Mouse (Mus musculus) limb, embryonic 15.5 days (tissue): ENCODE data around the gene Gm2075. TPM values are rescaled to one million over a fixed set of nuclear protein-coding genes. Genes with fewer than 3 reads are reported as not detected.
"Not testable (repeated sequence)": the region's sequence is repeated elsewhere in the genome, so short reads cannot be mapped to it uniquely, and the experiment has no call there.

Experiments
- ATAC-seq: fragments of 200-750 bp; cut with Nextera tagmentation; 2 replicates; pipeline ENCODE4 v1.8.0; 2017; ENCODE audit warnings: low read depth, moderate TSS enrichment; ENCODE audit not compliant: insufficient number of reproducible peaks, low FRiP score, low TSS enrichment
- H3K27ac ChIP-seq: fragments of 300-500 bp; sonication (generic); 2 replicates; pipeline ENCODE4 v1.5.1; 2015; ENCODE audit warnings: moderate library complexity, mild to moderate bottlenecking, inconsistent platforms
- H3K27me3 ChIP-seq: fragments of 300-500 bp; sonication (generic); 2 replicates; pipeline ENCODE4 v1.6.1; 2015; ENCODE audit warnings: inconsistent platforms
- H3K36me3 ChIP-seq: fragments of 300-500 bp; sonication (generic); 2 replicates; pipeline ENCODE4 v1.6.1; 2015; ENCODE audit warnings: inconsistent platforms
- H3K4me1 ChIP-seq: fragments of 300-500 bp; sonication (generic); 2 replicates; pipeline ENCODE4 v1.6.1; 2015; ENCODE audit warnings: inconsistent platforms
- H3K4me2 ChIP-seq: fragments of 300-500 bp; sonication (generic); 2 replicates; pipeline ENCODE4 v1.6.1; 2015; ENCODE audit warnings: mild to moderate bottlenecking, inconsistent platforms
- H3K4me3 ChIP-seq: fragments of 300-500 bp; sonication (generic); 2 replicates; pipeline ENCODE4 v1.5.1; 2015; ENCODE audit warnings: mild to moderate bottlenecking, inconsistent platforms
- H3K9ac ChIP-seq: fragments of 300-500 bp; sonication (generic); 2 replicates; pipeline ENCODE4 v1.6.1; 2015; ENCODE audit warnings: inconsistent platforms
- H3K9me3 ChIP-seq: fragments of 300-500 bp; sonication (generic); 2 replicates; pipeline ENCODE4 v1.6.1; 2016; ENCODE audit warnings: inconsistent platforms
- WGBS: fragments of 180-500 bp; shearing (Covaris S2); methylation state at CpG from one replicate; pipeline ENCODE4 v1.1.7; 2015; 5-methylcytosine and 5-hydroxymethylcytosine counted together
- polyA plus RNA-seq: library from polyadenylated mRNA; unstranded; fragments of >200 nt; fragmentation: Nextera tagmentation; extraction: Ambion mirVana; gene quantifications from 2 replicates; pipeline ENCODE4 v1.2.1, GENCODE M21; 2015

The Gm2075 gene
- polyA plus RNA-seq = not detected in 2 replicates

DNA sequence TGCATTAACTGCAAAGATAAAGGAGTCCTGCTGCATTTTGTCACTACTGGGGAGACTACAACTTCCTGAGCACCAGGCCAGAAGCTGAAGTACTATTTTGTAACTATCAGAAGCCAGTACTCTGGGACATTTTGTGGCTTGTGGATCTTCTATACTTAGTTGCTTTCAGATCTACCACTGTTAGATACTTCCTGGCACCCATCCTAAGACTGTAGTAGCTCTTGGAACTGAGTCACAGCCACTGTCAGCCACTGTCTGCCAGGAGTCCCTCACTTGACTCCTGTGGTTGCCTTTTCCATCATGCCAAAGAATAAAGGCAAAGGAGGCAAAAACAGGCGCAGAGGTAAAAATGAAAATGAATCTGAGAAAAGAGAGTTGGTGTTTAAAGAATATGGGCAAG is at the start of gene Gm2075:
TSS of gene Gm2075 (plus strand) at position 301 of the 400 bp plus-strand sequence.
- H3K36me3 ChIP-seq, ATAC-seq, H3K27ac ChIP-seq, H3K9ac ChIP-seq, H3K4me3 ChIP-seq, H3K4me1 ChIP-seq, H3K4me2 ChIP-seq, H3K27me3 ChIP-seq, H3K9me3 ChIP-seq: not testable (repeated sequence)
- WGBS = 83% methylated on average over 1 of the region's 1 CpGs

DNA sequence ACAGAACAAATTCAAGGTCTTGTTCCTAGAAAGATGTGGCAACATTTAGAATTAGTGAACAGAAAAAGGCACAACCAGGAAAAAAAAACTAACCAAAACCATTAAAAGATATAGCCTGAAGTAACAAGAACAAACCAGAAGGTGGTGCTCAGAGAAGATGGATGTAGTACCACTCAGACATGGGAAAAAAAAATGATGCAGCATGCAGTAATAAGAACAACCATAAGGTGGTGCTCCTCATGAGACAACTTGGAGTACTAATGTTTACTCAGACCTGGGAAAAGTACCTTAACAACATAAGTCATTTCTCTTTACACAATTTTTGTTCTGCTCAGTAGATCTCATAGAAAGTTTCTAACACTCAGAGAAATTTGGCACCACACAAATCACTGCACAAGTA is 27.6 kb upstream of the Gm2075 start:
- H3K4me1 ChIP-seq, H3K9me3 ChIP-seq, H3K9ac ChIP-seq, H3K36me3 ChIP-seq, H3K27me3 ChIP-seq, H3K27ac ChIP-seq, H3K4me2 ChIP-seq, H3K4me3 ChIP-seq, ATAC-seq: not testable (repeated sequence)

DNA sequence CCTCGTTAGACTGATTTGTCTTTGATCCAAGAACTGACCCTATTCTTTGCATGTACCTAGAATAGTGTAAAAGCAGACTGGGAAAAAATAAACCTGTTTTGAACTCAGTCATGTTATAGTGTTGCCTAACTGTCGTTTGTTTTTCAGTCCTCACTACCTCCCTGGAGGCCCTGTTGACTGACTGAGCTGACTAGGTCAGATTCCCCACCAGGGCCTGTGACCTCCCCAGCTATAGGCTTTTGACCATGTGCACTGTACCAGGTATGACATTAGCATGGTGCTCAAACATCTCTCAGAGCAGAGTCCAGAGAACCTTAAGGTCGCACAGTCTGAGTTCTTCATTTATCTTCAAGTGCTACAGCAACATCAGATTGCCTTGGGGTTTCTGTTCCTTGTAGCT is 7.5 kb upstream of the Gm2075 start:
- H3K9me3 ChIP-seq, H3K4me1 ChIP-seq, ATAC-seq, H3K36me3 ChIP-seq, H3K4me2 ChIP-seq, H3K27me3 ChIP-seq, H3K27ac ChIP-seq, H3K4me3 ChIP-seq, H3K9ac ChIP-seq: not testable (repeated sequence)
- WGBS = 69% methylated on average over 3 of the region's 3 CpGs

DNA sequence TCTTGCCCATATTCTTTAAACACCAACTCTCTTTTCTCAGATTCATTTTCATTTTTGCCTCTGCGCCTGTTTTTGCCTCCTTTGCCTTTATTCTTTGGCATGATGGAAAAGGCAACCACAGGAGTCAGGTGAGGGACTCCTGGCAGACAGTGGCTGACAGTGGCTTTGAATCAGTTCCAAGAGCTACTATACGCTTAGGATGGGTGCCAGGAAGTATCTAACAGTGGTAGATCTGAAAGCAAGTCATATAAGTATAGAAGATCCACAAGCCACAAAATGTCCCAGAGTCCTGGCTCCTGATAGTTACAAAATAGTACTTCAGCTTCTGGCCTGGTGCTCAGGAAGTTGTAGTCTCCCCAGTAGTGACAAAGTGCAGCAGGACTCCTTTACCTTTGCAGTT is 7.0 kb downstream of the Gm2075 start, which contains the start of gene Gm6803:
TSS of gene Gm6803 (minus strand) at position 101 of the 400 bp plus-strand sequence.
- H3K9ac ChIP-seq, ATAC-seq, H3K27me3 ChIP-seq, H3K4me3 ChIP-seq, H3K4me1 ChIP-seq, H3K36me3 ChIP-seq, H3K27ac ChIP-seq, H3K9me3 ChIP-seq, H3K4me2 ChIP-seq: not testable (repeated sequence)
- 82% methylated on average over 2 of the region's 2 CpGs for WGBS

DNA sequence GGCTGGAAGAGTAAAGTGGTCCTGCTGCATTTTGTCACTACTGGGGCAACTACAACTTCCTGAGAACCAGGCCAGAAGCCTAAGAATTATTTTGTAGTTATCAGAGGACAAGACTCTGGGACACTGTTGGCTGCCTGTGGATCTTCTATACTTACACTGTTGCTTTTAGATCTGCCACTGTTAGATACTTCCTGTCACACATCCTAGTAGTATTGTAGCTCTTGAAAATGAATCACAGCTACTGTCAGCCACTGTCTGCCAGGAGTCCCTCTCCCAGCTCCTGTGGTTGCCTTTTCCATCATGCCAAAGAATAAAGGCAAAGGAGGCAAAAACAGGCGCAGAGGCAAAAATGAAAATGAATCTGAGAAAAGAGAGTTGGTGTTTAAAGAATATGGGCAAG is 15.1 kb downstream of the Gm2075 start, which contains the start of gene Gm2056:
TSS of gene Gm2056 (plus strand) at position 301 of the 400 bp plus-strand sequence.
- H3K4me3 ChIP-seq, H3K4me2 ChIP-seq, H3K9ac ChIP-seq, H3K4me1 ChIP-seq, H3K27me3 ChIP-seq, ATAC-seq, H3K27ac ChIP-seq, H3K9me3 ChIP-seq, H3K36me3 ChIP-seq: not testable (repeated sequence)
- 73% methylated on average over 1 of the region's 1 CpGs for WGBS

DNA sequence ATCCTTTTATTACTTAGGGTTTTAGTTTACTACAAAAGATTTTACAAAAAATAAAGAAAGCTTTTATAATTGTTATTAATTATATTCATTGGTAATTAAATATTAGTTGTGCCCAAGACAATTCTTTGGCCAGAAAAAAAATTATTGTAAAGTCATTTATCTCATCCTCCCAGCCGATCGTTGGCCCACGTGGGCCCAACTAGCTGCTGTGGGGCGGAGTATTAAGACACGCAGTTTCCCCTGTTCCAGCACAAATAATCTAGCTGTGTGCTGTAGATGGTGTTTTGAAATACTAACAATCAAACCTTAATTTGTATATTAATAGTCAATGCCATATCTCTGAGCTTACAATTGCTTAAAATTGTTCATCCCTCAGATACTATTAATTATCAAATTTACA is 20.6 kb downstream of the Gm2075 start:
- 90% methylated on average over 5 of the region's 5 CpGs for WGBS
- ATAC-seq, H3K36me3 ChIP-seq, H3K27me3 ChIP-seq, H3K9me3 ChIP-seq, H3K9ac ChIP-seq, H3K4me3 ChIP-seq, H3K27ac ChIP-seq, H3K4me2 ChIP-seq, H3K4me1 ChIP-seq: not testable (repeated sequence)

DNA sequence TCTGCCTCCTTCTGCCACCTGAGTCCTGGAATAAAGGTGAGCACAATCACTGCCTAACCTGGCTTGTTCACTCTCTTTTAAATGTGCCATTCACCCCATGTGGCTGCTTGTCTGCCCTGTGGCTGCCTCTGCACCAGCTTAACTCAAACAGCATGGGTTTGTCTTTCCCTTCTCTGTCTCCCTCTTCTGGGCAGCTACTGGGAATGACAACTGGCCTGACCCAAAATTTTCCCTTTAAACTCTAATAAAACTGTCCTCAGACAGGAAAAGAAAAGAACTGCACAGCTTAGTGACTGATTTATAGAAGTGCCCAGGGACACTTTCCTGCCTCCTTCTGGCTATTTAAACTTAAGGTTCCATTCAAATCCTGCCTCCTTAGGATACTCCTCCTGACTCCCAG is 27.4 kb downstream of the Gm2075 start:
- H3K36me3 ChIP-seq, H3K27ac ChIP-seq, H3K9ac ChIP-seq, ATAC-seq, H3K4me1 ChIP-seq, H3K9me3 ChIP-seq, H3K4me2 ChIP-seq, H3K27me3 ChIP-seq, H3K4me3 ChIP-seq: not testable (repeated sequence)

DNA sequence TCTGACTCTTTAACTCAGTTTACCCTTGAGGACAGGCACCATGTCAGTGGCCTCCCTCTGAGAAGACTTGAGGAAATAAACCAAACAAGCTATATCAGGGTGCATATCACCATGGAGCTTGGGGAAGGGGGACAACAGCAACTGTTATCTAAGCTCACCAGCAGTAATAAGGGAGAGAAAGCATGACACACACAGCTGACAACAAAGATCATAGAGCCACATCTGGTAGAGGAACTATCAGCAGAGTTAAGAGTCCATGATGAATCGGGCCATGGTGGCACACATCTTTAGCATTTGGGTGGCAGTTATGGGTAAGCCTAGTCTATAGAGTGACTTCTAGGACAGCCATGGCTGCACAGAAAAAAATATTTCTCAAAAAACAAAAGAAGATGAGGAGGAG is 28.1 kb downstream of the Gm2075 start:
- not testable (repeated sequence) for H3K27me3 ChIP-seq, H3K36me3 ChIP-seq, ATAC-seq, H3K9ac ChIP-seq, H3K4me3 ChIP-seq, H3K4me2 ChIP-seq, H3K4me1 ChIP-seq, H3K9me3 ChIP-seq, H3K27ac ChIP-seq
- WGBS = 92% methylated on average over 1 of the region's 1 CpGs

DNA sequence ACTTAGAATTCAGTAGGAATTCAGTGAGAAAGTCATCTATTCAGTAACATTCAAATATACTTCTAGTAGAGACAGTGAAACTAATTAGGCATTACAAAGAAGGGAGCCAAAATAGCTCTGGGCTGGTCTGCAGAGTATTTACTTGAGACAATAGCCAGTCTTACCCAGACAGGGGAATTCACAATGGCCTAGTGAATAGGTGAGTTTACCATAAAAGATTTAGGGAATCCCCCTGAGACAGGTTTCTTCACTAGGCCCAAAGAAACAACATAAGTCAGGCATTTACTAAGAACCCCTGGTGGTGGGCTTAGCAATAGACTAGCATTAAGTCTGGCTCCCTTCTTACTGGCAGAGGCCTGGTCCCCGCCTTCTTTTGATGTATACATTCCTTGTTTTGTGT is 33.6 kb downstream of the Gm2075 start:
- H3K4me2 ChIP-seq, H3K36me3 ChIP-seq, H3K9ac ChIP-seq, H3K27ac ChIP-seq, H3K4me3 ChIP-seq, H3K9me3 ChIP-seq, ATAC-seq, H3K4me1 ChIP-seq, H3K27me3 ChIP-seq: not testable (repeated sequence)
- 71% methylated on average over 1 of the region's 1 CpGs for WGBS

Other genes starting within 250 kb of the Gm2075 start
- not detected in 2 replicates for gene Gm21319, start 236.1 kb upstream of the Gm2075 start, polyA plus RNA-seq
- not detected in 2 replicates for gene Gm21936, start 216.3 kb upstream of the Gm2075 start, polyA plus RNA-seq
- gene BB287469, start 195.3 kb upstream of the Gm2075 start, polyA plus RNA-seq = not detected in 2 replicates
- gene Gm2001, start 169.5 kb upstream of the Gm2075 start, polyA plus RNA-seq = not detected in 2 replicates
- gene Gm2016, start 137.8 kb upstream of the Gm2075 start, polyA plus RNA-seq = not detected in 2 replicates
- not detected in 2 replicates for gene Gm2022, start 116.5 kb upstream of the Gm2075 start, polyA plus RNA-seq
- not detected in 2 replicates for gene Gm2035, start 92.0 kb upstream of the Gm2075 start, polyA plus RNA-seq
- not detected in 2 replicates for gene Gm2042, start 57.8 kb upstream of the Gm2075 start, polyA plus RNA-seq
- not detected in 2 replicates for gene Gm6803, start 6.9 kb downstream of the Gm2075 start, polyA plus RNA-seq
- gene Gm2056, start 15.2 kb downstream of the Gm2075 start, polyA plus RNA-seq = not detected in 2 replicates
- gene Gm16368, start 71.8 kb downstream of the Gm2075 start, polyA plus RNA-seq = not detected in 2 replicates
- not detected in 2 replicates for gene Gm10436, start 170.3 kb downstream of the Gm2075 start, polyA plus RNA-seq
- gene Gm8332, start 238.3 kb downstream of the Gm2075 start, polyA plus RNA-seq = not detected in 2 replicates